Mouse (Mus musculus) megakaryocyte-erythroid progenitor cell, adult 5 weeks (primary cell): Measurements from ENCODE around the gene Gm13023. TPM values are rescaled to one million over a fixed set of nuclear protein-coding genes. Genes with fewer than 3 reads are reported as not detected.

Source experiments
- polyA plus RNA-seq: library from polyadenylated mRNA; stranded (reverse); fragments of >175 nt; gene quantifications from 2 replicates; pipeline ENCODE4 v1.2.3, GENCODE M21; 2012

Gm13023 gene
- polyA plus RNA-seq, result not detected in 2 replicates

GRCm38 (mm10) chr4:143789052-143789451, at the start of gene Gm13023:
Gene Gm13023 (plus strand): TSS chr4:143789352.

GRCm38 (mm10) chr4:143815993-143816392, 26.8 kb downstream of the Gm13023 start, which contains the start of gene Gm13084:
Gene Gm13084 (minus strand): TSS chr4:143816093.

Other genes with a start within 250 kb of the Gm13023 start
- not detected in 2 replicates for gene BC080695, start 237.7 kb upstream of the Gm13023 start, polyA plus RNA-seq
- gene Gm13057, start 237.6 kb upstream of the Gm13023 start, polyA plus RNA-seq, result not detected in 2 replicates
- gene Gm13083, start 174.3 kb upstream of the Gm13023 start, polyA plus RNA-seq, result not detected in 2 replicates
- not detected in 2 replicates for gene Gm13088, start 132.1 kb upstream of the Gm13023 start, polyA plus RNA-seq
- not detected in 2 replicates for gene Gm13089, start 86.6 kb upstream of the Gm13023 start, polyA plus RNA-seq
- not detected in 2 replicates for gene Gm13078, start 69.9 kb upstream of the Gm13023 start, polyA plus RNA-seq
- gene Gm13084, start 26.7 kb downstream of the Gm13023 start, polyA plus RNA-seq, result not detected in 2 replicates
- gene Gm13103, start 57.1 kb downstream of the Gm13023 start, polyA plus RNA-seq, result not detected in 2 replicates
- gene Pramef6, start 111.0 kb downstream of the Gm13023 start, polyA plus RNA-seq, result 0.05 TPM in 1 of 2 replicates, not detected in the other
- not detected in 2 replicates for gene Pramef25, start 161.7 kb downstream of the Gm13023 start, polyA plus RNA-seq
- gene Gm13101, start 177.6 kb downstream of the Gm13023 start, polyA plus RNA-seq, result not detected in 2 replicates
- gene Pramef17, start 205.0 kb downstream of the Gm13023 start, polyA plus RNA-seq, result not detected in 2 replicates